Mouse (Mus musculus): Measurements from ENCODE around the gene Serpina3g. TPM values are rescaled to one million over a fixed set of nuclear protein-coding genes. Genes with fewer than 3 reads are reported as not detected.

Gene Serpina3g
- 18.5 and 19.8 TPM in 2 replicates for polyA plus RNA-seq (2015; fragmentation: Nextera tagmentation; extraction: Ambion mirVana)

GRCm38 (mm10) chr12:104235915-104236314, at the start of gene Serpina3g:
Serpina3g (plus strand) TSS chr12:104236245.

GRCm38 (mm10) chr12:104214445-104214753, 21.6 kb upstream of the Serpina3g start, which contains the start of gene Serpina3f:
Serpina3f (plus strand) TSS chr12:104214544.

GRCm38 (mm10) chr12:104262863-104263262, 26.8 kb downstream of the Serpina3g start, which contains the start of gene Serpina3i:
Serpina3i (plus strand) TSS chr12:104263122.

Other genes with a start within 250 kb of the Serpina3g start
- gene Serpina11, start 246.3 kb upstream of the Serpina3g start, polyA plus RNA-seq (2015; fragmentation: Nextera tagmentation; extraction: Ambion mirVana) = 0.13 TPM in 1 of 2 replicates, not detected in the other
- 0.04 TPM in 1 of 2 replicates, not detected in the other for gene Serpina9, start 222.5 kb upstream of the Serpina3g start, polyA plus RNA-seq (2015; fragmentation: Nextera tagmentation; extraction: Ambion mirVana)
- not detected in 2 replicates for gene Serpina12, start 191.8 kb upstream of the Serpina3g start, polyA plus RNA-seq (2015; fragmentation: Nextera tagmentation; extraction: Ambion mirVana)
- gene Serpina5, start 135.1 kb upstream of the Serpina3g start, polyA plus RNA-seq (2015; fragmentation: Nextera tagmentation; extraction: Ambion mirVana) = not detected in 2 replicates
- gene Serpina3a, start 123.5 kb upstream of the Serpina3g start, polyA plus RNA-seq (2015; fragmentation: Nextera tagmentation; extraction: Ambion mirVana) = not detected in 2 replicates
- 0.35 and 0.69 TPM in 2 replicates for gene Serpina3b, start 108.2 kb upstream of the Serpina3g start, polyA plus RNA-seq (2015; fragmentation: Nextera tagmentation; extraction: Ambion mirVana)
- gene Serpina3c, start 82.4 kb upstream of the Serpina3g start, polyA plus RNA-seq (2015; fragmentation: Nextera tagmentation; extraction: Ambion mirVana) = 0.07 TPM in 2 replicates
- gene Serpina3f, start 21.7 kb upstream of the Serpina3g start, polyA plus RNA-seq (2015; fragmentation: Nextera tagmentation; extraction: Ambion mirVana) = 0.66 and 0.78 TPM in 2 replicates
- 0.47 and 0.58 TPM in 2 replicates for gene Serpina3i, start 26.9 kb downstream of the Serpina3g start, polyA plus RNA-seq (2015; fragmentation: Nextera tagmentation; extraction: Ambion mirVana)
- gene Serpina3j, start 78.3 kb downstream of the Serpina3g start, polyA plus RNA-seq (2015; fragmentation: Nextera tagmentation; extraction: Ambion mirVana) = not detected in 2 replicates
- 0.16 TPM in 1 of 2 replicates, not detected in the other for gene Serpina3k, start 102.2 kb downstream of the Serpina3g start, polyA plus RNA-seq (2015; fragmentation: Nextera tagmentation; extraction: Ambion mirVana)
- 0.10 and 0.46 TPM in 2 replicates for gene Serpina3m, start 102.2 kb downstream of the Serpina3g start, polyA plus RNA-seq (2015; fragmentation: Nextera tagmentation; extraction: Ambion mirVana)
- gene Serpina3n, start 170.5 kb downstream of the Serpina3g start, polyA plus RNA-seq (2015; fragmentation: Nextera tagmentation; extraction: Ambion mirVana) = 0.13 and 0.30 TPM in 2 replicates
- gene Gsc, start 237.1 kb downstream of the Serpina3g start, polyA plus RNA-seq (2015; fragmentation: Nextera tagmentation; extraction: Ambion mirVana) = not detected in 2 replicates

All from spleen, postnatal 0 days (tissue).